Mouse (Mus musculus) ovary, postnatal 36 days (tissue): ENCODE data around the gene Taar5.

Experiments used
- DNase-seq: peaks from one replicate; pipeline ENCODE4 v3.0.0; 2022; ENCODE audit warnings: low spot score, mixed read lengths

Taar5 gene

GRCm38 (mm10) chr10:24008143-24008542 is 37.6 kb downstream of the Taar5 start:
- DNase-seq: no peak
